Mouse (Mus musculus) MEL (cell line): ENCODE measurements around the gene Lyg2.

ENCODE experiments used
- CTCF ChIP-seq, 3 experiments: IDR thresholded peaks in 2 of 3; conservative IDR thresholded peaks in 1 of 3; 2 replicates each; pipeline ENCODE4 v1.5.1; 2011 to 2012; ENCODE audit warnings: low read length in 3 of 3, low read depth in 2 of 3, mild to moderate bottlenecking in 2 of 3, improper control_type of control experiment in 1 of 3, inconsistent platforms in 1 of 3, mixed read lengths in 1 of 3, moderate library complexity in 1 of 3; ENCODE audit not compliant: control insufficient read depth in 1 of 3, insufficient read depth in 1 of 3, poor library complexity in 1 of 3, severe bottlenecking in 1 of 3
- NRF1 ChIP-seq: IDR thresholded peaks from 2 replicates; pipeline ENCODE4 v1.6.1; 2014; ENCODE audit warnings: low read depth, mild to moderate bottlenecking, inconsistent platforms, low read length, improper control_type of control experiment, moderate library complexity; ENCODE audit not compliant: poor library complexity, insufficient read depth, severe bottlenecking
- POLR2A ChIP-seq, 2 experiments: IDR thresholded peaks; 2 replicates each; pipeline ENCODE4 v1.6.1; 2011 to 2012; ENCODE audit warnings: low read length in 2 of 2, mild to moderate bottlenecking in 2 of 2, control low read depth in 1 of 2, improper control_type of control experiment in 1 of 2, low read depth in 1 of 2, moderate library complexity in 1 of 2; ENCODE audit not compliant: control insufficient read depth in 1 of 2, insufficient read depth in 1 of 2, poor library complexity in 1 of 2
- POLR2AphosphoS2 ChIP-seq: IDR thresholded peaks from 2 replicates; pipeline ENCODE4 v1.6.1; 2011; ENCODE audit warnings: low read length, improper control_type of control experiment
- RAD21 ChIP-seq: IDR thresholded peaks from 2 replicates; pipeline ENCODE4 v1.6.1; 2011; ENCODE audit warnings: mild to moderate bottlenecking, low read depth, low read length, improper control_type of control experiment
- RCOR1 ChIP-seq: IDR thresholded peaks from 2 replicates; pipeline ENCODE4 v1.6.1; 2012; ENCODE audit warnings: low read depth, mild to moderate bottlenecking, inconsistent platforms, low read length, improper control_type of control experiment

- no peak for TF ChIP-seq POLR2AphosphoS2
- no peak for TF ChIP-seq POLR2A (IDR thresholded peaks at IDR 0.05; ENCODE audit: control insufficient read depth in 1 of 2, insufficient read depth in 1 of 2, low read depth in 1 of 2, low read length in 2 of 2, poor library complexity in 1 of 2)
- no peak for TF ChIP-seq NRF1
- TF ChIP-seq RAD21, result no peak
- TF ChIP-seq CTCF (IDR thresholded peaks at IDR 0.05 in 2 of 3, conservative IDR thresholded peaks at IDR 0.05 in 1 of 3; ENCODE audit: control insufficient read depth in 1 of 3, insufficient read depth in 1 of 3, low read depth in 2 of 3, low read length in 3 of 3, poor library complexity in 1 of 3, severe bottlenecking in 1 of 3), result no peak
- no peak for TF ChIP-seq RCOR1
Measured at GRCm38 (mm10) chr1:37871704-37872103, 44.6 kb downstream of the Lyg2 start, which contains the start of gene Lipt1.
